Mouse (Mus musculus) liver, embryonic 15.5 days (tissue): ENCODE results near the gene Eva1a. TPM values are rescaled to one million over a fixed set of nuclear protein-coding genes. Genes with fewer than 3 reads are reported as not detected.

Experiments
- ATAC-seq: fragments of 200-750 bp; cut with Nextera tagmentation; 2 replicates; pipeline ENCODE4 v1.8.0; 2017; ENCODE audit warnings: moderate number of reproducible peaks, mild to moderate bottlenecking, moderate library complexity; ENCODE audit not compliant: insufficient read depth
- H3K27ac ChIP-seq: fragments of 300-500 bp; sonication (generic); replicated peaks from 2 replicates; pipeline ENCODE4 v1.5.1; 2015; ENCODE audit warnings: mild to moderate bottlenecking, inconsistent platforms
- H3K27me3 ChIP-seq: fragments of 300-500 bp; sonication (generic); 2 replicates; pipeline ENCODE4 v1.6.1; 2015; ENCODE audit warnings: mild to moderate bottlenecking, inconsistent platforms
- H3K36me3 ChIP-seq: fragments of 300-500 bp; sonication (generic); replicated peaks from 2 replicates; pipeline ENCODE4 v1.6.1; 2015; ENCODE audit warnings: moderate library complexity, mild to moderate bottlenecking, inconsistent platforms
- H3K4me1 ChIP-seq: fragments of 300-500 bp; sonication (generic); replicated peaks from 2 replicates; pipeline ENCODE4 v1.6.1; 2015; ENCODE audit warnings: inconsistent platforms
- H3K4me2 ChIP-seq: fragments of 300-500 bp; sonication (generic); 2 replicates; pipeline ENCODE4 v1.6.1; 2015; ENCODE audit warnings: moderate library complexity, mild to moderate bottlenecking, inconsistent platforms
- H3K4me3 ChIP-seq: fragments of 300-500 bp; sonication (generic); replicated peaks from 2 replicates; pipeline ENCODE4 v1.5.1; 2015; ENCODE audit warnings: mild to moderate bottlenecking, inconsistent platforms
- H3K9ac ChIP-seq: fragments of 300-500 bp; sonication (generic); 2 replicates; pipeline ENCODE4 v1.6.1; 2015; ENCODE audit warnings: moderate library complexity, mild to moderate bottlenecking, inconsistent platforms
- H3K9me3 ChIP-seq: fragments of 300-500 bp; sonication (generic); replicated peaks from 2 replicates; pipeline ENCODE4 v1.6.1; 2016; ENCODE audit warnings: inconsistent platforms
- WGBS: fragments of 180-500 bp; shearing (Covaris S2); methylation state at CpG from one replicate; pipeline ENCODE4 v1.1.7; 2015; ENCODE audit warnings: mixed read lengths; ENCODE audit not compliant: insufficient replicate concordance; 5-methylcytosine and 5-hydroxymethylcytosine counted together
- polyA plus RNA-seq: library from polyadenylated mRNA; unstranded; fragments of >200 nt; fragmentation: Nextera tagmentation; extraction: Ambion mirVana; gene quantifications from 2 replicates; pipeline ENCODE4 v1.2.1, GENCODE M21; 2015

The Eva1a gene
- polyA plus RNA-seq = 9.8 and 11.0 TPM in 2 replicates

- H3K4me1 ChIP-seq = no peaks in the 10 kb centered on the region
- ATAC-seq = no peak
- peak within 1 kb of the TSS; percentile 59 for H3K27ac ChIP-seq
- WGBS = 8% methylated on average over 11 of the region's 11 CpGs
- H3K4me2 ChIP-seq = peak within 1 kb of the TSS; percentile 57
- H3K9me3 ChIP-seq = no peaks in the 10 kb centered on the region
- H3K27me3 ChIP-seq = peaks cover 37% of the 10 kb centered on the region
- no peak within 1 kb of the TSS; the same call in 1 of the 2 replicates for H3K9ac ChIP-seq
- peak within 1 kb of the TSS; percentile 54 for H3K4me3 ChIP-seq
- no peaks in the 10 kb centered on the region for H3K36me3 ChIP-seq
Measured at GRCm38 (mm10) chr6:82040834-82041487, at the start of gene Eva1a. Eva1a (plus strand) TSS chr6:82041043.

DNA sequence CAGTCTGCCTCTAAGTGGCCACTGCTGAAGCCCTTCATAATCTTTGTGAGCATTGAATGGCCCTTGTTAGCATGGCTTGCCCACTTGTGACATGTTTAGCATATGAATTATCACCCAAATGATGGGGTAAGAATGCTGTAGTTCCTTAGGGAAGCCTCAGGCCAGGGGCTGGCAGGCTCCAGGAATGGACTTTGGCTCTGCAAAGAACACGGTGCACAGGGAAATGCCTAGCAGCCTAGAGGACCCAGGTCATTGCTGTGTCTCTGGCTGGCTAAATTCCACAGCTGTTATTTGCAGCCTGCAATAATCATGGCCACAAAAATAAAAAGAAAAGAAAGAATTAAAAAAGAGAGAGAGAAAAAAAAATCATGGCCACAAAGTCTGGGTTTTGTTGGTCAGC is 28.5 kb upstream of the Eva1a start:
- no peak overlapping the region for H3K27ac ChIP-seq
- H3K4me2 ChIP-seq = no peak overlapping the region
- WGBS = 51% methylated on average over 1 of the region's 1 CpGs
- H3K9ac ChIP-seq = no peak overlapping the region
- no peak overlapping the region for H3K4me3 ChIP-seq
- no peaks in the 10 kb centered on the region for H3K36me3 ChIP-seq
- ATAC-seq = no peak
- no peaks in the 10 kb centered on the region for H3K27me3 ChIP-seq
- H3K9me3 ChIP-seq = no peaks in the 10 kb centered on the region
- H3K4me1 ChIP-seq = no peaks in the 10 kb centered on the region

DNA sequence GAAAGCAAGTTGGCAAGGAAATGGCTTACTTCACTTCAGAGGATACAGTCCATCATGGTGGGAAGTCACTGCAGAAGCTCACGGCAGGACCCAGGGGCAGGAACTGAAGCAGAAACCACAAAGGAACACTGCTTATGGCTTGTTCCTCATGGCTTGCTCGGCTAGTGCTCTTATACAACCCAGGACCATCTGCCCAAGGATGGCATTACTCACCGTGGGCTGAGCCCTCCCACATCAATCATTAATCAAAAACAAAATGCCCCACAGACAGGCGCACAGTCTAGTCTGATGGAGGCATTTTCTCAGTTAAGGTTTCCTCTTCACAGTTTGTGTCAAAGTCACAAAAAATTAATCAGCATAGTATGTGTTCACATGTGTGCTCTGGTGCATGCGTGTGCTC is 19.8 kb upstream of the Eva1a start:
- Histone ChIP-seq H3K4me1 (no peaks in the 10 kb centered on the region), H3K27me3 (no peaks in the 10 kb centered on the region), H3K4me3 (no peak overlapping the region), H3K9ac (no peak overlapping the region), H3K4me2 (no peak overlapping the region), H3K27ac (no peak overlapping the region), H3K9me3 (no peaks in the 10 kb centered on the region), H3K36me3 (no peaks in the 10 kb centered on the region)
- 43% methylated on average over 5 of the region's 5 CpGs for WGBS
- no peak for ATAC-seq

GRCm38 (mm10) chr6:82021494-82021893 is 19.3 kb upstream of the Eva1a start:
- Histone ChIP-seq H3K27ac (no peak overlapping the region), H3K27me3 (no peaks in the 10 kb centered on the region), H3K36me3 (no peaks in the 10 kb centered on the region), H3K4me1 (no peaks in the 10 kb centered on the region), H3K4me2 (no peak overlapping the region), H3K9ac (no peak overlapping the region), H3K9me3 (no peaks in the 10 kb centered on the region), H3K4me3 (no peak overlapping the region)
- 68% methylated on average over 5 of the region's 5 CpGs for WGBS
- ATAC-seq = no peak

DNA sequence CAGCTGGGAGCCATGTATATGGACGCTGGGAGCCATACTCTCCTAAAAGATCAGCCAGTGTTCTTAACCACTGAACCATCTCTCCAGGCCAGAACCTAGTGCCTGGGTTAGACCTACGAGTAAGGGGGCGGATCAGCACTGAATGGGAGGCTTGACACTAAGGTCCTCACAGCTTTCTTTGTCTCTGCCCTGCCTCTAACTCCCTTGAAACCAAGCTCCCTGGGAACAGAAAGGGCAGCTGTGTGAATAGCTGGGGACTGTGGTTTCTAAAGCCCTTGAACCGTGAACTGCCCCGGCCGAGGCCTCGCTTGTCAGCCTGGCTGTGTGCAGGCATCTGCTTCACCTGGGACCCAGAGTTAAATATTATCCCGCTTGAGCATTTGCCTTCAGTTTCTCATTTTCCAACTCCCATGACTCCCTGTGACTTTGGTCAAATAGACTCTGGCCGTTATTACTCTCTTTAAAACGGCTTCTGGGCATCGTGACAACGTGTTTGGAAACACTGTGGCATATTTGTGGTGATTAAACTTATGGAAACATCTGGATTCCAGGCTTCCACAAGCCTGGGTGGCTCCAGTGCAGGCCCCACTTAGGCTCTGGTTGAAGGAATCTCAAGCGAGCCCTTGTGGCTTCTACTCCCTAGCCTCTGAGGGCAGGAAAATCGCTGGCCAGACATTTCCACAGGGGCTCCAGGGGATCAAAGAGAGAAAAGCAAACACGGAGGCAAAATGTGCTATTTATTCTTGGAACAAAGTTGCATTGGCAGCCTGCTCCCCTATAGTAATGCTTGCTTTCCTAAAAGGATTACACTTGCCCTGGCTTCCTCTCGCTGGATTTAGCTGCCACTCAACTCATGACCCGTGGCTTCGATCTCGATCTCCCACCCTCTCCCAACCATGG is 11.0 kb upstream of the Eva1a start:
- no peak overlapping the region for H3K9ac ChIP-seq
- ATAC-seq = peak; percentile 84
- no peaks in the 10 kb centered on the region for H3K9me3 ChIP-seq
- H3K36me3 ChIP-seq = no peaks in the 10 kb centered on the region
- H3K27ac ChIP-seq = peak overlapping the region; percentile 84
- H3K4me1 ChIP-seq = 0 out of 2 replicates have a peak, but pooled peaks cover 3% of the 10 kb centered on the region
- no peaks in the 10 kb centered on the region for H3K27me3 ChIP-seq
- H3K4me3 ChIP-seq = no peak overlapping the region
- peak overlapping the region; percentile 4; the same call in 1 of the 2 replicates for H3K4me2 ChIP-seq
- 52% methylated on average over 19 of the region's 19 CpGs for WGBS

DNA sequence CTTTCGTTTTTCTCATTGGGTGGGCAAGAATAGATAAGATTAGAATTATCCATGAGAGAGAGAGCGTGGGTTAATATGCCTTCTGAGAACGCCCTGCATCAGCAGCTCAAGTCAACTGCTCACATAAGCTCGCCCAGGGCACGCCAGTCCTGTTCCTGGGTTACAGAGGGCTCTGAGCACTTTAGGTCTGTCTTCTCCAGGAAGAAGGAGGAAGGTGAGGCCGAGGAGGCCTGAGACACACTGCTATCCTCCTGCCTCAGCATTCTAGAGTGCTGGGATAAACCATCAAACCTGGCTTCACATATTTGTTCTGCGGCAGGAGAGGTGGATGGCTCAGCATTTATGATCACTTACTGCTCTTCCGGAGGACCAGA is 10.3 kb upstream of the Eva1a start:
- WGBS = 59% methylated on average over 8 of the region's 8 CpGs
- no peak overlapping the region for H3K9ac ChIP-seq
- H3K4me1 ChIP-seq = 0 out of 2 replicates have a peak, but pooled peaks cover 3% of the 10 kb centered on the region
- peak overlapping the region; percentile 4; the same call in 1 of the 2 replicates for H3K4me2 ChIP-seq
- H3K9me3 ChIP-seq = no peaks in the 10 kb centered on the region
- no peak for ATAC-seq
- no peaks in the 10 kb centered on the region for H3K36me3 ChIP-seq
- no peak overlapping the region for H3K4me3 ChIP-seq
- peak overlapping the region; percentile 84 for H3K27ac ChIP-seq
- H3K27me3 ChIP-seq = no peaks in the 10 kb centered on the region

GRCm38 (mm10) chr6:82037211-82037610 is 3.6 kb upstream of the Eva1a start:
- 59% methylated on average over 7 of the region's 7 CpGs for WGBS
- no peak overlapping the region for H3K4me3 ChIP-seq
- H3K9ac ChIP-seq = no peak overlapping the region
- no peak overlapping the region for H3K27ac ChIP-seq
- no peak for ATAC-seq
- no peaks in the 10 kb centered on the region for H3K4me1 ChIP-seq
- no peak overlapping the region for H3K4me2 ChIP-seq
- H3K36me3 ChIP-seq = no peaks in the 10 kb centered on the region
- H3K9me3 ChIP-seq = no peaks in the 10 kb centered on the region
- peaks cover 22% of the 10 kb centered on the region for H3K27me3 ChIP-seq

- Histone ChIP-seq H3K27ac (no peak overlapping the region), H3K4me2 (no peak overlapping the region)
Measured at GRCm38 (mm10) chr6:82039193-82039592, 1.6 kb upstream of the Eva1a start.

GRCm38 (mm10) chr6:82039968-82040367 is 875 bp upstream of the Eva1a start:
- WGBS = 57% methylated on average over 7 of the region's 7 CpGs
- Histone ChIP-seq H3K4me3 (no peak overlapping the region), H3K4me2 (no peak overlapping the region), H3K9me3 (no peaks in the 10 kb centered on the region), H3K36me3 (no peaks in the 10 kb centered on the region), H3K9ac (no peak overlapping the region), H3K27ac (no peak overlapping the region), H3K27me3 (peaks cover 37% of the 10 kb centered on the region), H3K4me1 (no peaks in the 10 kb centered on the region)
- no peak for ATAC-seq

More at GRCm38 (mm10) chr6:82039193-82039592, 1.6 kb upstream of the Eva1a start:
- Histone ChIP-seq H3K9me3 (no peaks in the 10 kb centered on the region), H3K4me3 (no peak overlapping the region), H3K9ac (no peak overlapping the region), H3K4me1 (no peaks in the 10 kb centered on the region), H3K36me3 (no peaks in the 10 kb centered on the region), H3K27me3 (peaks cover 37% of the 10 kb centered on the region)
- 55% methylated on average over 6 of the region's 6 CpGs for WGBS
- ATAC-seq = no peak

- no peaks in the 10 kb centered on the region for H3K4me1 ChIP-seq
- under 1% methylated on average over 47 of the region's 50 CpGs for WGBS
Measured at GRCm38 (mm10) chr6:82041488-82042295, 849 bp downstream of the Eva1a start.

More at GRCm38 (mm10) chr6:82041488-82042295, 849 bp downstream of the Eva1a start:
- Histone ChIP-seq H3K9me3 (no peaks in the 10 kb centered on the region), H3K4me2 (peak overlapping the region; percentile 57), H3K9ac (peak overlapping the region; percentile 11; the same call in 1 of the 2 replicates), H3K4me3 (peak overlapping the region; percentile 54), H3K36me3 (no peaks in the 10 kb centered on the region), H3K27me3 (peaks cover 37% of the 10 kb centered on the region), H3K27ac (peak overlapping the region; percentile 59)
- ATAC-seq = peak; percentile 58
